Mouse (Mus musculus): ENCODE results near the gene Trpm6. TPM values are rescaled to one million over a fixed set of nuclear protein-coding genes. Genes with fewer than 3 reads are reported as not detected.

Gene Trpm6
- polyA plus RNA-seq, 1 experiment from 2014 or later, result 0.61 TPM

DNA sequence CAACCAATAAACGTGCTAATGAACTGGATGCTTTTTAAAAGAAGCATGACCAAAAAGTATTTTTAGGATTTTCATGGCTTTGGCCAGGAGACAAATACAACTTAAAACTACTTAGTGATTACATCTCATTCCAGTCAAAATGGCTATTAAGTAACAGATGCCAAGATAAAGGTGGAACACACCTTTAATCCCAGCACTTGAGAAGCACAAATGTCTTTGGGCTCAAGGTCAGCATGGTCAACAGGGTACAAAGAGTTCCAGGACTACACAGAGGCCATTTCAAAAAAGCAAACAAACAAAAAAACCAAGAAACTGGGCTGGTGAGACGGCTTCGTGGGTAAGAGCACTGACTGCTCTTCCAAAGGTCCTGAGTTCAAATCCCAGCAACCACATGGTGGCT is 29.4 kb upstream of the Trpm6 start:
- no peak overlapping the region for H3K9ac ChIP-seq (ENCODE audit: low read depth, low read length)
- 90% methylated on average over 3 of the region's 3 CpGs for WGBS
- H3K4me2 ChIP-seq (replicated peaks; ENCODE audit: low read depth, low read length), result no peak overlapping the region
- H3K27me3 ChIP-seq (ENCODE audit: control insufficient read depth, insufficient read depth, low read length), result no peaks in the 10 kb centered on the region
- H3K9me3 ChIP-seq (ENCODE audit: control insufficient read depth, low read length), result no peaks in the 10 kb centered on the region
- no peak overlapping the region for H3K4me3 ChIP-seq (ENCODE audit: low read length)
- peaks cover 6% of the 10 kb centered on the region; the same call in 1 of the 2 replicates for H3K4me1 ChIP-seq (ENCODE audit: control insufficient read depth, insufficient read depth, low read length)
- no peak for ATAC-seq (ENCODE audit: low FRiP score, low TSS enrichment)
- peaks cover 12% of the 10 kb centered on the region for H3K36me3 ChIP-seq (ENCODE audit: control insufficient read depth, insufficient read depth, low read length)
- H3K27ac ChIP-seq (ENCODE audit: low read depth, low read length), result no peak overlapping the region

DNA sequence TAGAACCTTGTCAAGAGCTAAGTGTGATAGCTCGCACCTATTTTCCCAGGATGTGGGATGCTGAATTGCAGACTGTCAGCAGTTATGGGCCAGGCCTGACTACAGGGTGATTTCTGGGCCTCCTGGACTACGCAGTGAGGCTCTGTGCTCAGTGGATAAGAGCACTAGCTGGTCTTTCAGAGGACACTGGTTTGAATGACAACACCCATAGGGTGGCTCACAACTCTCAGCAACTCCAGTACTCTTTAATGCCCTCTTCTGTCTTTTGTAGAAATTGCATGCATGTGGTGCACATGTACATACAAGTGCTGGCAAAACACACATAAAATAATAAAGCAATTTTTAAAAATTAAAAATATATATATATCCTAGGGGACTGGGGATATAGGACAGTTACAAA is 24.6 kb upstream of the Trpm6 start:
- WGBS, result 82% methylated on average over 2 of the region's 2 CpGs
- Histone ChIP-seq H3K36me3 (ENCODE audit: control insufficient read depth, insufficient read depth, low read length) (no peaks in the 10 kb centered on the region), H3K4me3 (ENCODE audit: low read length) (no peak overlapping the region), H3K4me1 (ENCODE audit: control insufficient read depth, insufficient read depth, low read length) (no peaks in the 10 kb centered on the region), H3K27me3 (ENCODE audit: control insufficient read depth, insufficient read depth, low read length) (no peaks in the 10 kb centered on the region), H3K9ac (ENCODE audit: low read depth, low read length) (no peak overlapping the region), H3K9me3 (ENCODE audit: control insufficient read depth, low read length) (no peaks in the 10 kb centered on the region), H3K27ac (ENCODE audit: low read depth, low read length) (no peak overlapping the region), H3K4me2 (replicated peaks; ENCODE audit: low read depth, low read length) (no peak overlapping the region)
- ATAC-seq (ENCODE audit: low FRiP score, low TSS enrichment), result no peak

DNA sequence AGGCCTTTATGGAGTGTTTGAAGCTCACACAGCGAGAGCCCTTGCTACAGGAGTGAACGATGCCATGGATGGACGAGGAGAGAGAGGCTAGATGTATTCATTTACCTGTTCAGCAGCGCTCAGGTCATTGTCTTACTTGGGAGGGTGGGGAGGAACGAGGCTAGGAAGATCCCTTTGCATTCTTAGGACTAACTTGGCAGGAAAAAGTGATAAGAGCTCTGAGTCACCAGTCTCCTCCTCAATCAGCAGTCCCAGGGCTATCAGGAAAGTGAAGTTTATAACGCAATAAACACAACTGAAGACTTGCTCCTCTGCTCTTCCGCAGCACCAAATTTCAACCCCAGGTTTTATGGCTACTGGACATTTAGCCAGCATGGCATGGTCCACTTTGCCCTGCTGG is 19.5 kb upstream of the Trpm6 start:
- Histone ChIP-seq H3K4me2 (replicated peaks; ENCODE audit: low read depth, low read length) (no peak overlapping the region), H3K4me3 (ENCODE audit: low read length) (no peak overlapping the region), H3K27me3 (ENCODE audit: control insufficient read depth, insufficient read depth, low read length) (no peaks in the 10 kb centered on the region), H3K9ac (ENCODE audit: low read depth, low read length) (no peak overlapping the region), H3K27ac (ENCODE audit: low read depth, low read length) (no peak overlapping the region), H3K4me1 (ENCODE audit: control insufficient read depth, insufficient read depth, low read length) (no peaks in the 10 kb centered on the region), H3K9me3 (ENCODE audit: control insufficient read depth, low read length) (no peaks in the 10 kb centered on the region), H3K36me3 (ENCODE audit: control insufficient read depth, insufficient read depth, low read length) (no peaks in the 10 kb centered on the region)
- WGBS, result 62% methylated on average over 7 of the region's 7 CpGs
- no peak for ATAC-seq (ENCODE audit: low FRiP score, low TSS enrichment)

DNA sequence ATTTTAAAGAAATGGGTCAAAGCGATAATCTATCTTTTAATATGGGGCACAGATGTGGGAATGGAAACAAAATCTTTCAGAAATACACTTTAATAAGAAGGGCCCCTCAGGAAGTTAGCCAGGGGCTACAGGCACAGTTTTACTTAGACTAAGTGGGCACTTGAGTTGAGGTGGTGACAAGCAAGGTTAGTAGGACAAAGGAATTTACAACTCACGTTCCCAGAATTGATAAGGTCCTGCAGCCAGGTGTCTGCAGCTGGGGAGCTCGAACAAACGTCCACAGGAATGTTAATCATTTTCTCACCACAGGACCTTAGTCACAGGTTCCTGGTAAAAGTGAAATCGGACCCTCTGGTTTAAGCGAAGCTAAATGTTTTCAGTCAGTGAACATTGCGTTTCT is 18.7 kb upstream of the Trpm6 start:
- Histone ChIP-seq H3K9ac (ENCODE audit: low read depth, low read length) (no peak overlapping the region), H3K4me2 (replicated peaks; ENCODE audit: low read depth, low read length) (no peak overlapping the region), H3K27ac (ENCODE audit: low read depth, low read length) (no peak overlapping the region), H3K4me3 (ENCODE audit: low read length) (no peak overlapping the region), H3K36me3 (ENCODE audit: control insufficient read depth, insufficient read depth, low read length) (no peaks in the 10 kb centered on the region), H3K9me3 (ENCODE audit: control insufficient read depth, low read length) (no peaks in the 10 kb centered on the region), H3K4me1 (ENCODE audit: control insufficient read depth, insufficient read depth, low read length) (no peaks in the 10 kb centered on the region), H3K27me3 (ENCODE audit: control insufficient read depth, insufficient read depth, low read length) (no peaks in the 10 kb centered on the region)
- 27% methylated on average over 7 of the region's 7 CpGs for WGBS
- no peak for ATAC-seq (ENCODE audit: low FRiP score, low TSS enrichment)

DNA sequence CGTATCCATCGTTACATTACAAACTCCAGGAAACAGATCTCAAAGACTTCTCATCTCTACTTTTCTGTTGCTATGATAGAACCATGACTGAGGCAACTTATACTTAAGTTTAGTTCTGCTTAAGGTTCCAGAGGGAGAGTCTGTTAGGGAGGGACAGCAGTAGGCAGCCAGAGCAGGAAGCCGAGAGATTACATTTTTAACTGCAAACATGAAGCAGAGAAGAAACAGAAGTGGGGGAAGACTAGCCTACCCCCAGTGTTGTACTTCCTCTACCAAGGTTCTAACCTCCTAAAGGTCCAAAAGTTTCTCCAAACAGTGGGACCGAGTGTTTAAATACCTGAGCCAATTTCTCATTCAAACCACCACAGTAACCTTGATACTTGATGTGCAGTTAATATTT is 13.9 kb upstream of the Trpm6 start:
- no peak for ATAC-seq (ENCODE audit: low FRiP score, low TSS enrichment)
- no peaks in the 10 kb centered on the region for H3K4me1 ChIP-seq (ENCODE audit: control insufficient read depth, insufficient read depth, low read length)
- 92% methylated on average over 4 of the region's 4 CpGs for WGBS
- no peaks in the 10 kb centered on the region for H3K9me3 ChIP-seq (ENCODE audit: control insufficient read depth, low read length)
- no peaks in the 10 kb centered on the region for H3K27me3 ChIP-seq (ENCODE audit: control insufficient read depth, insufficient read depth, low read length)
- no peak overlapping the region for H3K4me3 ChIP-seq (ENCODE audit: low read length)
- H3K36me3 ChIP-seq (ENCODE audit: control insufficient read depth, insufficient read depth, low read length), result no peaks in the 10 kb centered on the region
- no peak overlapping the region for H3K4me2 ChIP-seq (replicated peaks; ENCODE audit: low read depth, low read length)
- H3K9ac ChIP-seq (ENCODE audit: low read depth, low read length), result no peak overlapping the region
- no peak overlapping the region for H3K27ac ChIP-seq (ENCODE audit: low read depth, low read length)

DNA sequence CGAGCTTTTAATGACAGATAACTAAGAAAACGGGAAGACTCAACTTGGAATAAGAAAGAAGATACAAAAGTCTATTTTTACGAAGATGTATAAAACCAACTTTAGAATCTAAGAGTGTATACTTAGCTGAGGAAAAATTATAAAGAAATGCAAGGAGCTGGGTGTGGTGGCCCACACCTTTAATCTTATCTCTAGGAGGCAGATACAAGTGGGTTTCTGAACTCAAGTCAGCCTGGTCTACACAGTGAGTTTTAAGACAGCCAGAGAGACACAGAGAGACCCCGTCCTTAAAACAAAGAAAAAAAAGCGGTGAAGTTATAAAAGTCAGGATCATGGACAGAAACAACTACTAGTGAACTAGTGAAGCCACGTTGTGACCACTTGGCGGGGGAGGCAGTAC is 10.6 kb upstream of the Trpm6 start:
- Histone ChIP-seq H3K4me3 (ENCODE audit: low read length) (no peak overlapping the region), H3K36me3 (ENCODE audit: control insufficient read depth, insufficient read depth, low read length) (no peaks in the 10 kb centered on the region), H3K9ac (ENCODE audit: low read depth, low read length) (no peak overlapping the region), H3K27ac (ENCODE audit: low read depth, low read length) (no peak overlapping the region), H3K4me2 (replicated peaks; ENCODE audit: low read depth, low read length) (no peak overlapping the region), H3K9me3 (ENCODE audit: control insufficient read depth, low read length) (no peaks in the 10 kb centered on the region), H3K4me1 (ENCODE audit: control insufficient read depth, insufficient read depth, low read length) (no peaks in the 10 kb centered on the region), H3K27me3 (ENCODE audit: control insufficient read depth, insufficient read depth, low read length) (no peaks in the 10 kb centered on the region)
- WGBS, result 89% methylated on average over 7 of the region's 7 CpGs
- no peak for ATAC-seq (ENCODE audit: low FRiP score, low TSS enrichment)

DNA sequence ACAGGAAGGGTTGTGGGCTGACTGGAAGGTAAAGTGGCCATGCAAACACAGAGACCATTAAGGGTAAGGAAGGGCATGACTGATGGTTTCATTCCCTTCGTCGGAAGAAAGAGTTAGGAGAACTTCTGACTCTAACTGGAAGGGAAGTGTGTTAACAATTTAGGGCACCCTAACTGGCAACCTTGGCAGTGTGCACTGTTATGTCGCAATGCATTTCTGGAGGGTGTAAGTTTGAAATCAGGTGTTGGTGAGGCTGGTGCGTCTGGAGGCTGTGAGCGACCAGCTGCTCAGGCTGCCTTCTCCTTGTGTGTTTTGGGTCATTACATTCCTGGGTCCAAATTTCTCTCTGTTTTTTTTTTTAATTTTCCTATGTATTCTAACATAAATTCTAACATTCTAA is 5.8 kb upstream of the Trpm6 start:
- Histone ChIP-seq H3K9me3 (ENCODE audit: control insufficient read depth, low read length) (no peaks in the 10 kb centered on the region), H3K27me3 (ENCODE audit: control insufficient read depth, insufficient read depth, low read length) (no peaks in the 10 kb centered on the region), H3K27ac (ENCODE audit: low read depth, low read length) (no peak overlapping the region), H3K36me3 (ENCODE audit: control insufficient read depth, insufficient read depth, low read length) (no peaks in the 10 kb centered on the region), H3K4me1 (ENCODE audit: control insufficient read depth, insufficient read depth, low read length) (no peaks in the 10 kb centered on the region), H3K4me3 (ENCODE audit: low read length) (no peak overlapping the region), H3K4me2 (replicated peaks; ENCODE audit: low read depth, low read length) (no peak overlapping the region), H3K9ac (ENCODE audit: low read depth, low read length) (no peak overlapping the region)
- no peak for ATAC-seq (ENCODE audit: low FRiP score, low TSS enrichment)
- 82% methylated on average over 5 of the region's 5 CpGs for WGBS

DNA sequence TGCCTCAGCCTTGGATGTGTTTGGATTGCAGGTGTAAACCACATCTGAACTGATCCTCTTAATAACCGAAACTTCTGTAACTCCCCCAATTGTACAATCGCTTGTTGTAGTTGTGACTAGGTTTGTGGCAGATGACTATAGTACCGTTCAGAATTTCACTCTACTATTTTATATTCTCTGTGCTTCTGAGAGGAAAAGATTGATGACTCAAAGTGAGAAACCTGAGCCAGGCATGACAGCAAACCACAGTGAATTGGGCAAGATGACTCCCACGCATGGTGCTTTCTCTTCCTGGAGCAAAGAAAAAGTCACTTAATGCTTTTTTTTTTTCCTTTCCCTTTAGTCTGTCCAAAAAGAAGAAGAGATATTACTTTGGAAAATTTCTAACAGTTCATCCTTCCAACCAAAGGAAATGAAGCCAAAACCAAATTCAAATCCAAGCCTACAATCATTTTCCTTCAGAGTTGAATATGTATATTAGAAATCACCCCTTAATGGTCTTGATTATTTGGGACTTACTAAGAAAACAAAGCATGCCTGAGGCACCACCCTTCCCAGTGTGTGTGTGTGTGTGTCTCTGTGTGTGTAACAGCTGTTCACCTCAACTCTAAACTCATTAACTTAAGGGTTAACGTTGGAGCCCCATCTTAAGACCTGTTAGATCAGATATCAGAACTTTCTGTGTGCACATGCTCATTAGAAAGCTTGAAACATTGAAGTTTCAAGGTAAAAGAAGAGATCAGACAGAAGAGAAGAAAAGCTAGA is 3.0 kb upstream of the Trpm6 start:
- 54% methylated on average over 5 of the region's 5 CpGs for WGBS
- no peak for ATAC-seq (ENCODE audit: low FRiP score, low TSS enrichment)
- H3K4me2 ChIP-seq (replicated peaks; ENCODE audit: low read depth, low read length), result no peak overlapping the region
- no peaks in the 10 kb centered on the region for H3K27me3 ChIP-seq (ENCODE audit: control insufficient read depth, insufficient read depth, low read length)
- H3K9ac ChIP-seq (ENCODE audit: low read depth, low read length), result no peak overlapping the region
- H3K27ac ChIP-seq (ENCODE audit: low read depth, low read length), result no peak overlapping the region
- H3K4me3 ChIP-seq (ENCODE audit: low read length), result no peak overlapping the region
- no peaks in the 10 kb centered on the region for H3K9me3 ChIP-seq (ENCODE audit: control insufficient read depth, low read length)
- no peaks in the 10 kb centered on the region for H3K36me3 ChIP-seq (ENCODE audit: control insufficient read depth, insufficient read depth, low read length)
- 0 out of 2 replicates have a peak, but pooled peaks cover 3% of the 10 kb centered on the region for H3K4me1 ChIP-seq (ENCODE audit: control insufficient read depth, insufficient read depth, low read length)

DNA sequence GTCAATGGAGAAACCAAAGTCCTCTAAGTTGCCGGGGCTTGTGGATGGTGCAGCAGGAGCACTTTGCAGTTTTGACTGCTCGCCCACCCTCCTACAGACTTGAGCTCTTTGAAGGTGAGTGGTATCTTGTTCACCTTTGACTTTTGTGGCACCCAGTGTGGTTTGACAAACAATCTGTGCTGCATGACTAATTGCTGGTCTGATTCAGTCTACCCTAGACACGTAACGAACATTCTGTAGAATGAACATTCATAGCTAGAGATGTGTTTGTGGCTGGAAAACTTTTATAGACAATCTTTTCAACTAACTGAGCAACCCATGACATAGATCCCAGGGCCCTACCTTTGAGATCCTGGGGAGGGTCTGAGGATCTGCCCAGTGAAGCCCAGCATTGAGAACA is 2.4 kb upstream of the Trpm6 start:
- Histone ChIP-seq H3K9me3 (ENCODE audit: control insufficient read depth, low read length) (no peaks in the 10 kb centered on the region), H3K36me3 (ENCODE audit: control insufficient read depth, insufficient read depth, low read length) (no peaks in the 10 kb centered on the region), H3K9ac (ENCODE audit: low read depth, low read length) (no peak overlapping the region), H3K4me2 (replicated peaks; ENCODE audit: low read depth, low read length) (no peak overlapping the region), H3K4me3 (ENCODE audit: low read length) (no peak overlapping the region), H3K27ac (ENCODE audit: low read depth, low read length) (no peak overlapping the region), H3K4me1 (ENCODE audit: control insufficient read depth, insufficient read depth, low read length) (0 out of 2 replicates have a peak, but pooled peaks cover 3% of the 10 kb centered on the region), H3K27me3 (ENCODE audit: control insufficient read depth, insufficient read depth, low read length) (no peaks in the 10 kb centered on the region)
- 75% methylated on average over 4 of the region's 4 CpGs for WGBS
- no peak for ATAC-seq (ENCODE audit: low FRiP score, low TSS enrichment)

Data from kidney, embryonic 14.5 days (tissue).